Mouse (Mus musculus) intestine, embryonic 14.5 days (tissue): ENCODE measurements around the gene Slf1. TPM values are rescaled to one million over a fixed set of nuclear protein-coding genes. Genes with fewer than 3 reads are reported as not detected.

Experiments
- ATAC-seq: fragments of 200-750 bp; cut with Nextera tagmentation; replicated peaks from 2 replicates; pipeline ENCODE4 v1.8.0; 2017; ENCODE audit warnings: low read depth, moderate number of reproducible peaks, moderate TSS enrichment, moderate library complexity; ENCODE audit not compliant: low FRiP score, low TSS enrichment
- DNase-seq: peaks from one replicate; pipeline ENCODE4 v3.0.0-alpha.2; 2018; ENCODE audit warnings: low spot score
- H3K27ac ChIP-seq: fragments of 300-500 bp; sonication (generic); 2 replicates; pipeline ENCODE4 v1.5.1; 2014; ENCODE audit warnings: low read depth, mild to moderate bottlenecking, control low read depth
- H3K27me3 ChIP-seq: fragments of 300-500 bp; sonication (generic); replicated peaks from 2 replicates; pipeline ENCODE4 v1.6.1; 2014; ENCODE audit warnings: low read length, control low read depth; ENCODE audit not compliant: control insufficient read depth, insufficient read depth
- H3K36me3 ChIP-seq: fragments of 300-500 bp; sonication (generic); 2 replicates; pipeline ENCODE4 v1.6.1; 2014; ENCODE audit warnings: low read length, control low read depth; ENCODE audit not compliant: control insufficient read depth, insufficient read depth
- H3K4me1 ChIP-seq: fragments of 300-500 bp; sonication (generic); replicated peaks from 2 replicates; pipeline ENCODE4 v1.6.1; 2014; ENCODE audit warnings: low read length, control low read depth, mixed read lengths; ENCODE audit not compliant: control insufficient read depth, insufficient read depth
- H3K4me2 ChIP-seq: fragments of 300-500 bp; sonication (generic); 2 replicates; pipeline ENCODE4 v1.6.1; 2014; ENCODE audit warnings: low read length
- H3K4me3 ChIP-seq: fragments of 300-500 bp; sonication (generic); 2 replicates; pipeline ENCODE4 v1.5.1; 2014; ENCODE audit warnings: low read depth, low read length, control low read depth, mixed read lengths
- H3K9ac ChIP-seq: fragments of 300-500 bp; sonication (generic); 2 replicates; pipeline ENCODE4 v1.6.1; 2014; ENCODE audit warnings: mild to moderate bottlenecking, low read length
- H3K9me3 ChIP-seq: fragments of 300-500 bp; sonication (generic); 2 replicates; pipeline ENCODE4 v1.6.1; 2016; ENCODE audit warnings: low read length, control low read depth; ENCODE audit not compliant: control insufficient read depth
- WGBS: fragments of 180-500 bp; shearing (Covaris S2); extraction: QIAGEN DNeasy Blood & Tissue Kit; methylation state at CpG from one replicate; pipeline ENCODE4 v1.1.7; 2014; 5-methylcytosine and 5-hydroxymethylcytosine counted together
- polyA plus RNA-seq: library from polyadenylated mRNA; unstranded; fragments of >200 nt; fragmentation: Nextera tagmentation; extraction: Ambion mirVana; gene quantifications from 2 replicates; pipeline ENCODE4 v1.2.1, GENCODE M21; 2014

The Slf1 gene
- polyA plus RNA-seq, 1 experiment from 2014 or later: 34.6 TPM

DNA sequence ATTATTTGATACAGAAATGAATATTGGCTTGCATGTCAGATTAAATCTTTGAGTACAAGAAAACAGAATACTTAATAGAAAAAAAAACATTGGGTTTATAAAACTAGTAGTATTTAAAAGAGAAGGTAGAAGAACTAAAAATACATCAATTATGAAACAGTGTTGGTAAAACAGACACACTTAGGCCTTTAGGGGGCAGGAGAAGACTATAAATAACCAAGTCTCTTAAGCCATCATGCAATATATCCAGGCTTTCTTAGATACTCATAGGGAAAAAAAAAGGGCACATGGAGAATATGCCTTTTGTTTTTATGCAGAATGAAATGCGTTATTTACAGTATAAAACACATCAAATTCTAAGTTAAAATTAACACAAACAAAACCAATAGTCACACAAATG lies 89.9 kb downstream of the Slf1 start:
- Histone ChIP-seq H3K27me3 (no peaks in the 10 kb centered on the region), H3K4me2 (no peak overlapping the region), H3K27ac (no peak overlapping the region), H3K4me1 (peaks cover 3% of the 10 kb centered on the region; the same call in 1 of the 2 replicates), H3K9me3 (no peaks in the 10 kb centered on the region), H3K36me3 (no peaks in the 10 kb centered on the region; the same call in 1 of the 2 replicates), H3K9ac (no peak overlapping the region), H3K4me3 (no peak overlapping the region)
- ATAC-seq (no peak), DNase-seq (no peak)
- 94% methylated on average over 1 of the region's 1 CpGs for WGBS

DNA sequence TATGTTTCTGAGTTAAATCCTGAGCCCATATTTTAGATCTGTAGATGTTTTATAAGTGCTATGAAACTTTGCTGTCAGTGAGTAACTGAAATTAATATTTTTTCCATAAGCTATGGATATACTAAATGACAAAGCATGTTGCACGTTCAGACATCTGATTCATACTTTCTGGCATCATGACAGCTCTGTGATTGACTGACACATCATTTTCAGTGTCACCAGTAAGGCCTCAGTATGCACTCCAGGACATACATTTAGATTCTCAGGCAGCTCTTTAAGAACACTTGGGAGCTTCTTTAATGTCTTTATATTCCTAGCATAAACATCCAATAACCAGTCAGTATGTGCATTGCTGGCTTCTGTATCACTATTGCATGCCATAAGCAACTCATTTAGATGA lies 91.9 kb downstream of the Slf1 start:
- H3K27ac ChIP-seq: no peak overlapping the region
- no peak overlapping the region for H3K4me3 ChIP-seq
- DNase-seq: no peak
- WGBS: 80% methylated on average over 1 of the region's 1 CpGs
- no peak overlapping the region for H3K4me2 ChIP-seq
- H3K36me3 ChIP-seq: no peaks in the 10 kb centered on the region; the same call in 1 of the 2 replicates
- no peaks in the 10 kb centered on the region for H3K27me3 ChIP-seq
- 0 out of 2 replicates have a peak, but pooled peaks cover 3% of the 10 kb centered on the region for H3K4me1 ChIP-seq
- no peak overlapping the region for H3K9ac ChIP-seq
- H3K9me3 ChIP-seq: no peaks in the 10 kb centered on the region
- ATAC-seq: no peak

DNA sequence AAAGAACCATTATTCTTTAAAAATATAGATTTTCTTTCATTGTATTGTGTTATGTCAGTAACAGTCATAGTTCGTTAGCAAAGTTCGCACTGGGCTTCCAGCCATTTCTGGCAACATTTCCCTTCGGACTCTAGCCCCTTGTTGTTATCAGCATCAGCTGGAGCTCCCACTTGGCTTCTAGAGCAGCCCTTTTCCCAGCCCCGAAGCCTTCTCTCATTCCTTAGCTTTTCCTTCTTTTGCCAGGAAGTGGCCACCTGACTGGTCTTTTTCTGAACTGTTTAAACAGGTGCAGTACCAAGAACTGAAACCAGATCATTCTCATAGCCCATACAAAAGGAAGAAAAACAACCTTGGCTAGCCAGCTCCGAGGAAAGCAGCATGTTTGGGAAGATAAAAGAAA lies 105.7 kb downstream of the Slf1 start:
- H3K9me3 ChIP-seq: no peaks in the 10 kb centered on the region
- no peak overlapping the region for H3K4me3 ChIP-seq
- H3K4me1 ChIP-seq: no peaks in the 10 kb centered on the region
- no peak for ATAC-seq
- no peak for DNase-seq
- WGBS: 75% methylated on average over 5 of the region's 5 CpGs
- H3K9ac ChIP-seq: no peak overlapping the region
- no peaks in the 10 kb centered on the region for H3K27me3 ChIP-seq
- no peak overlapping the region for H3K4me2 ChIP-seq
- no peak overlapping the region for H3K27ac ChIP-seq
- no peaks in the 10 kb centered on the region for H3K36me3 ChIP-seq

DNA sequence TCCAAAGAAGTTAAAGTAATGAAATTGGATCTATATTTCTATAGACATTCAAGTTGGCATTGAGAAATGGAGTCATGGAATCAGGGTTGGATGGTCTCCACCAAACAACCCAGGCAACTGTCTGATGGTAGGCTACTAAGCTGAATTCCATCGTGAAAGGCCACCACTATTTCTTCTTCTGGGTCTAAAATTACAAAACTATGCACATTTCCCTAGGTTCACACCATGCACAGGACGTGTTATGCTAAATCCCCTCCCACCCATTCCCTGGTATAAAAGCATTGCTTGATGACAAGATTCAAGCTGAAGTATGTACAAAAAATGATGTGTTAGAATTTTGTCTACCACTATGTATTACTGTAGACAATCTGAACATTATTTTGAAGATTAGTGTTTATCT lies 116.4 kb downstream of the Slf1 start:
- DNase-seq: no peak
- Histone ChIP-seq H3K9ac (no peak overlapping the region), H3K27me3 (no peaks in the 10 kb centered on the region), H3K27ac (no peak overlapping the region), H3K4me2 (no peak overlapping the region), H3K9me3 (no peaks in the 10 kb centered on the region), H3K4me3 (no peak overlapping the region), H3K4me1 (no peaks in the 10 kb centered on the region), H3K36me3 (no peaks in the 10 kb centered on the region)
- no peak for ATAC-seq
- WGBS: 87% methylated on average over 2 of the region's 2 CpGs

DNA sequence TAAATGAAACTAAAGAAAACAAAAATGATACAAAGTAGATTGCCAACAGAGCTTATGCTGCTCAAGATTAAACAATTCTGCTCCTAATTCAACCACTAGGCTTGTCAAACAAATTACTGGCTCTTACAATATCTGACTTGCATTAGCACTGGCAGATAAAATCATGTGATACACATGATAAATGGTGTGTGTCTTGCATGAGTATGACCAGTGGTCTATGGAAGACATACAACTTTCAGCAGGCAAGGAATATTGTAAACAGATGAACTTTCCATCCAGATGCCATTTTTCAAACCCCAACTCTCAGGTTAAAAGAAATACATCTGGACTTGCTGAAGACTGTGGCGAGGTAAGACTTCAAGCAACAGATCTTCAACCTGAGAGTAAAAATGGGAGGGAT lies 131.6 kb downstream of the Slf1 start:
- no peaks in the 10 kb centered on the region for H3K36me3 ChIP-seq
- WGBS: 56% methylated on average over 1 of the region's 1 CpGs
- H3K4me3 ChIP-seq: no peak overlapping the region
- H3K27ac ChIP-seq: no peak overlapping the region
- ATAC-seq (peak; percentile 64; the same call in 1 of the 2 replicates), DNase-seq (no peak)
- H3K9ac ChIP-seq: no peak overlapping the region
- H3K4me1 ChIP-seq: no peaks in the 10 kb centered on the region
- H3K9me3 ChIP-seq: no peaks in the 10 kb centered on the region
- H3K4me2 ChIP-seq: no peak overlapping the region
- no peaks in the 10 kb centered on the region for H3K27me3 ChIP-seq

DNA sequence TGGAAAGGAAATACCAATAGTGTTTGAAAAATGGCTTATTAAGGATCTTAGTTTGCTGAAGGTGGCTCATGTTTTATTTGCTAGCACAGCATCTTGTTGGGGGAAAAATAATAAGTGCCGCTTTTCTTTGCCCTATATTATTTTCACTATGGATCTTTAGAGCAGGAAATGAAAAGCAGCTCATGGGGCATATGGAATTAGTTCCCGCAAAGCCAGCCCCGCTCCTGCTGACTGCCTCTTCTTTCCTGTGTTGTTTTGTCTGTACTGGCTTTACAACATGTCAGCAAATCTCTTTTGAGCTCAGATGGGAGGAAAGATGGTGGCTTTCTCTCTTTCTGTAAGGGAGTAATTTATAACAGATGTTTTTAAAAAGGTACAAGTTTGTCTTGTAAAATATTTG lies 132.6 kb downstream of the Slf1 start:
- DNase-seq (no peak), ATAC-seq (no peak)
- no peaks in the 10 kb centered on the region for H3K36me3 ChIP-seq
- no peak overlapping the region for H3K4me3 ChIP-seq
- no peaks in the 10 kb centered on the region for H3K4me1 ChIP-seq
- H3K4me2 ChIP-seq: no peak overlapping the region
- H3K9me3 ChIP-seq: no peaks in the 10 kb centered on the region
- H3K27ac ChIP-seq: no peak overlapping the region
- H3K27me3 ChIP-seq: no peaks in the 10 kb centered on the region
- 77% methylated on average over 3 of the region's 3 CpGs for WGBS
- no peak overlapping the region for H3K9ac ChIP-seq

Other genes starting within 250 kb of the Slf1 start
- 7.6 and 10.1 TPM in 2 replicates for gene 2210408I21Rik, start 67 bp upstream of the Slf1 start, polyA plus RNA-seq